Mouse (Mus musculus): ENCODE data around the gene Foxm1.
A peak's percentile ranks its signal among the peaks of the same experiment; 100 is the strongest.
"Not testable (repeated sequence)": the region's sequence is repeated elsewhere in the genome, so short reads cannot be mapped to it uniquely, and the experiment has no call there.

The Foxm1 gene

GRCm38 (mm10) chr6:128376371-128377085 is 13.8 kb downstream of the Foxm1 start:
- no peak for DNase-seq

GRCm38 (mm10) chr6:128379636-128380035 is 16.9 kb downstream of the Foxm1 start:
- DNase-seq: no peak

DNA sequence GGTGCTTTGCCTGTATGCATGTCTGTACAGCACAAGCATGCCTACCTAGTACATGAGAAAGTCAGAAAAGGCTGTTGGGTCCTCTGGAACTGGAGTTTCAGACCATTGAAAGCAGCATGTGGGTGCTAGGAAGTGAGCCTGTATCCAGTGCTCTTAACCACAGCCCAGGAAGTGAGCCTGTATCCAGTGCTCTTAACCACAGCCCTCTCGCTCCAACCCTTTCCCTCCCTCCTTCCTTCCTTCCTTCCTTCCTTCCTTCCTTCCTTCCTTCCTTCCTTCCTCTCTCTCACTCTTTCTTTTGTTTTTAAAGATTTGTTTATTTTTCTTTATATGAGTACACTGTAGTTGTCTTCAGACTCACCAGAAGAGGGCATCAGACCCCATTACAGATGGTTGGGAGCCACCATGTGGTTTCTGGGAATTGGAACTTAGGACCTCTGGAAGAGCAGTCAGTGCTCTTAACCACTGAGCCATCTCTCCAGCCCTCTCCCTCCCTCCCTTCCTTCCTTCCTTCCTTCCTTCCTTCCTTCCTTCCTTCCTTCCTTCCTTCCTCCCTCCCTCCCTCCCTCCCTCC is 17.9 kb downstream of the Foxm1 start:
- not testable (repeated sequence) for DNase-seq

DNA sequence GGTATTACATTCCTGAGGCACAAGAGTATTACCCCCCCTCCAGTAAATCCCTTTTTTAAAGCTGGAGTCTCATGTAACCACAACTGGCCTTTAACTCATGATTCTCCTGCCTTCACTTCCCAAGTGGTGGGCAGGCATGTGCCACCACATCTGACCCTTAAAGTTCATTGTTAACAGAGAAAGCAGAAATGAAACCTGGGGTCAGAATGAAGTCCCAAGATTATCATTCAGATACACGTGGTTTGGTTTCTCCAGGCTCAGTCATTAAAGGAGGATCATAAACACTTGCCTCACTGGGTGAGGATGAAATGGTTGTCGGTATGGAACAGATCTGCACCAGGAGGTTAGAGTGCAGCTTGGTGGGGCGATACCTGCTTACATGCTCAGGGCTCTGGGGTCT is 18.5 kb downstream of the Foxm1 start:
- no peak for DNase-seq

DNA sequence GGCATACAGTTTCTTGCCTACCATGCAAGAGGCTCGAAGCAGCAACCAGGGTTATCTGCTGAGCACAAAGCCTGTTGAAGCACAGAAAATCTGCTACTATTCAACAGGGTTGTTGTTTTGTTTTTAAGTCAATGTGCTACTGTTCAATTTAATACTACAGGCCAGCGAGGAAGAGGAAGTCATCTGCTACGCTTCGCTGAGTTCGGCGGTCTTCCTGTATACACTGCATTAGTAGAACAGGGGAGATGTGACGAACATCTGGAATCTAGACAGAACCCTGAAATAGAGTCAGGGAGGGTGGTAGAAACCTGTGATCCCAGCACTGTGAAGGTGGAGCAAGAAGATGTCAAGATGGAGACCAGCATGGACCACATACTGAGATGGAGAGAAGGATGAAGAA is 21.0 kb downstream of the Foxm1 start:
- DNase-seq: peak; percentile 45 to 59

- no peak for DNase-seq
Observed at GRCm38 (mm10) chr6:128385026-128385425, 22.3 kb downstream of the Foxm1 start.

DNA sequence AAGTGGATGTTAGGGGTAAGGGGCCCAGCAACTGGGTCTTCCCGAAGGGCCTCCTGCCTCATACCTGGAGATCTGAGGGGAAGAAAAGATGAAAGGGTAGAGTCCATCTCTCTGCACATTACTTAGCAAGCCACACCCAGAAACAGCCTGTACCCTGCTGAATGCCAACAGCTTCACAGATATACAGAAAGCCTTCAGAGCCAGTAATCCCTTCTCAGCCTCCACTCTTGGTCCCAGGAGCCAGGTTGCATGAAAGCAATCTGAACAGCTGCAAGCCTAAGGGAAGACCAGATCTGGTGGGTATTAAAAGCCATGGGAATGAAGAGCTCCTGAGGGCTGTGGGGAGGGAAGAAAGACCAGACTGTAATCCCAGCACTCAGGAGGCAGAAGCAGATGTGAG is 26.4 kb downstream of the Foxm1 start:
- DNase-seq: no peak

DNA sequence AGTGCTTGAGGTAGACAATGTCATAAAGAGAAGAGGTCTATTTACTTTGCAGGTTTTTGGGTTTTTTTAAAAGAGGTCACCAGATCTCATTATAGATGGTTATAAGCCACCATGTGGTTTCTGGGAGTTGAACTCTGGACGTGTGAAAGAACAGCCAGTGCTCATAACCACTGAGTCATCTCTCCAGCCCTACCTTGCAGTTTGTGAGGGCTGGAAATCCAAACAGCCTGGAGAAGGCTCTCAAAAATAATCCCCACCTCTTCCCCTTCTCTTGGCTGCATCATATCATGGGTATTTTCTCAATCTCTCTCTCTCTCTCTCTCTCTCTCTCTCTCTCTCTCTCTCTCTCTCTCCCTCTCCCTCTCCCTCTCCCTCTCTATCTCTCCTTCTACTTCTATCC is 27.9 kb downstream of the Foxm1 start:
- DNase-seq: no peak

- DNase-seq: no peak
Observed at GRCm38 (mm10) chr6:128397574-128398261, 35.0 kb downstream of the Foxm1 start.

DNA sequence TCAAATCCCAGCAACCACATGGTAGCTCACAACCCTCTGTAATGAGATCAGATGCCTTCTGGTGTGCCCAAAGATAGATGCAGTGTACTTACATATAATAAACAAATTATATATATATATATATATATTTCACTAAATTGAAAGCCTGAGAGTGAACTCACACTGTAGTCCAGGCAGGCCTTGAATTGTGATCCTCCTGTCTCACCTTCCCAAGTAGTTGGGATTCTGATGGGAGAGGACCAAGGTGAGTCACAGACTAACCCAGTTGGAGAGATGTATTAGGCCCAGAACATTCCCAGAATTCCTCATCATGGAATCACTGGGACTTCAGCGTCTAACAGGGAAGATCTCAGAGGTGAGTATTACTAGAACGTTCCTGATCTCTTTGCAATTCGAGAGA is 36.2 kb downstream of the Foxm1 start, which contains the start of gene Nrip2:
Gene Nrip2 (plus strand): TSS at position 301 of the 400 bp plus-strand sequence.
- DNase-seq: no peak

DNA sequence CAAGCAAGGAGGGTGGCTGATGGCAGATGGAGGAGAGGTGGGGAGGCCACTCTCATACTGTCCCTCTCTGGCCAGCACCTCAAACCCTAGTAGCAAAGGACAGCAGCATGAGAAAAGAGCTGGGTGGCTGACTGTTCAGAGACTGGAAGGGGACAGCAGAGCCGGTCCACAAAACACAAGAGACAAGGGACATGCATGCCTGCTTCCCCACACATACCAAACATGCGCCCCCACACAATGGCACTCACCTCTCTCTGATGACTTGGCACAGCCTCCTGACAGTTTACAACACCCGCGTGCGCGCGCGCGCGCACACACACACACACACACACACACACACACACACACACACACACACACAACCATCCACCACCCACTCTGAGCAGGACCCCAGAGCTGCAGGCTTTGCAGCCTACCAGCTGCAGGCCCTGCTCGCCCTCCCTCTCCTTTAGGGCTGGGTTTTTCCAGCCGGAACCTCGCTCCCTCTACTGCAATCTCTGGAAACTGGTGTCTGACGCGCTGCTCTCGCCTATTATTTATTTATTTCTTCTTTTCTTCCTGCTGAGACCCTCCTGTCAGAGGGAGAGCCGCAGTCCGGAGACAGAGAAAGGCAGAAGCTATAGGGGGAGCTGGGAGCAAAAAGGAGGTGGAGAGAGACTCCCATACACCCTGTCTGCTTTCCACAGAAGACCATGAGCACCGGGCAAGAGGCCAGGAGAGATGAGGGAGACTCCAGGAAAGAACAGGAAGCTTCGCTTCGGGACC is 36.8 kb downstream of the Foxm1 start:
- no peak for DNase-seq

- no peak for DNase-seq
Observed at GRCm38 (mm10) chr6:128404708-128405107, 41.9 kb downstream of the Foxm1 start.

DNA sequence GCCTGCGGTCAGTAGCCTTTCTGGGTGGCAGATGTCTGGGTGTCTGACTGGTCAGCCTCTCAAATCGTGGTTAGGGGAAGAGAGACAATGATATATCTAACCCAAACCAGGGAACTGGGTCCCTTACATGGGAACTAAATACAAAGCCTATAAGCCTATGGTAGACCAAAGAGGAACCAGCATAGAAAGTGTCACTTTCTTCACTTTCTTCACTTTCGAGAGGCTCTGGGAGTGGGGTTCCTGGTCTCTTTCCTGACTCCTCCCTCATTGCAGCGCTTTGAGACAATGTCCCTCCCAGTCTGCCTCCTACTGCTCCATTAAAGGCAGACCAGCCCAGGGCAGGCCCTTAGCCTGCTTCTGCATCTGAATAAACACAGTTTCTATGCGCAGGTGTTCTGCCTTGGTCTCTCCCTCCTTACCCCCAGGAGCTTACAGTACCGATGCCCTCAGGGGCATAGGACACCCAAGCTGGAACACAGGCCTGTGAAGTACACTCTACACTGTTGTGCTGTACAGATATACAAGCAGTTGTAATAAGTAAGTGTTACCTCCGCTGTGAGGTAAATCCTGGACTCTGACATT is 45.9 kb downstream of the Foxm1 start:
- no peak for DNase-seq

DNA sequence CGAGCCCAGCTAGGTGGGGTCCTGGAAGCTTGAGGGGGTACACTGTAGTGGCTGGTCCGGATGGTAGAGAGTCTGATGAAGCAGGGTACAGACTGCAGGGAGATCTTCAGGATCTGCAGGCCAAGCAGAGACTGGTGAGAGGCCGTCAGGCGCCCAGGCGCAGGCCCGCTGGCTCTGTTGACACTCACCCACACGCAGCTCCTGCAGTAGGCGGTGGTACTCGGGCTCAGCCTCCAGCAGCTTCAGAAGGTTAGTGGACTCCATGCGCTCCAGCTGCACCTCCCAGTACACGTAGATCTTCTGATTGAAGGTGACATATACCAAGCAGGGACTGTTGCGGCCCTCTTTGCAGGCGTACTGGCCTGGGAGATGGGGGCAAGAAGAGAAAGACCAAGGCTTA is 47.5 kb downstream of the Foxm1 start:
- no peak for DNase-seq

DNA sequence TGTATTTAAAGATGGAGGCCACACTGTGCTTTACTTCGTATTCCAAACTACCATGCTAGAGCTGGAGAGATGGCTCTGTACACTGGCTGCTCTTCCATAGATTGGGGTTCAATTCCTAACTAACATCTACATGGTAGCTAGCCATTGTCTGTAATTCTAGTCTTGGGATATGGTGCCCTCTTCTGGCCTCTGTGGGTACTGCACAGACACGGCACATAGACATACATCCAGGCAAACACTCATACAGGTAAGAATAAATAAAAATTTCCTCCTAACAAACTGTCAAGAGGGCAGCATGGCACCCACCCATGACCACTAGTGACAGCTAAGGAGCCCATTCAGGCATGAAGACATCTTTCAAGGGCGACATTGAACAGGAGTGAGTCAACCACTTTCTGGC is 48.3 kb downstream of the Foxm1 start:
- peak; percentile 48 to 84 for DNase-seq

- no peak for DNase-seq
Observed at GRCm38 (mm10) chr6:128416169-128416568, 53.4 kb downstream of the Foxm1 start.

- DNase-seq: no peak
Observed at GRCm38 (mm10) chr6:128418076-128418475, 55.3 kb downstream of the Foxm1 start.

GRCm38 (mm10) chr6:128421036-128421435 is 58.3 kb downstream of the Foxm1 start:
- no peak for DNase-seq

DNA sequence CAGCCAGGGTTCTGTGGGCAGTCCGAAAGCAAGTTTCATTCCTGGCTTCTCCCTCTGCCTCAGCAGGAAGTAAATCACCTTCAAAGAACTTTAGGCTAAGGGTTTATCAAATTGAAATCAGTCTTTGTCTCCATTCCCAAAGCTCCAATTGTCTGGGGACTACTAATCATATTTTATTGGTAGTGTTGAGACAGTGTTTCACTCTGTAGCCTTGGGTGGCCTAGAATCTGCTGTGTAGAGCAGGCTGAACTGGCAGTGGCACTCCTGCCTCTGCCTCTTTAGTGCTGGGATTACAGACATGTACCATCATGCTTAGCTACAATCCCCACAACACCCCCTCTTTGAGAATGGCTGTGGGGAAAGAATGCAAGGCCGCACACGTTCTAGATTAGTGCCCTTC is 58.7 kb downstream of the Foxm1 start:
- no peak for DNase-seq

DNA sequence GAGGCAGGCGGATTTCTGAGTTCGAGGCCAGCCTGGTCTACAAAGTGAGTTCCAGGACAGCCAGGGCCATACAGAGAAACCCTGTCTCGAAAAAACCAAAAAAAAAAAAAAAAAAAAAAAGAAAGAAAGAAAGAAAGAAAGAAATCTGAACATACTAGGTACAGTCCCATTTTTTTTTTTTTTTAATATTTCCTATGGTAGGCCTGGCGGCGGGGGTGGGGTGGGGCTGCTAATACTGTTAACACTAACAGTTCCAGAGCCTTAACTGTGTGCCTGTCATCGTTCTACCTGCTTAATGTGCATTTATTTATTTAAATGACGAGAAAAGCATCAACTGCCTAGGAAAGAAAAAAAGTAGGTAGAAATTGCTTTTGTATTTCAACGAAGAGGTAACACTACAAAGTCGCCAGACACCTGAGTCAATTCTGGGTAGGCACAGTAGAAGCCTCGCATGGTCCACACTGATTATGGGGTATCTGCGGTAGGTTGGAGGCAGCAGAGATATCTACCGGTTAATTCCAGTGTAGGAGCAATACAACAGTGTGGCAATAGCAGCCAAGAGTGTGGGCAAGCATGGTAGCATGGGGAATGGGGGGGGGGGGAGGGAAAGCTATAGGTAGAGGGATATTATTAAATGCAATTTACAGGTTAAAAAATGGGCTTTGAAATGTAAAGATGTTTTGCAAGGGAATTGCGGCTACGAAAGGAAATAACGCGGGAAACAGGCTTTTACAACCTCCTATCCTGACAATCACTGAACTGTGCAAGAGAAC is 60.9 kb downstream of the Foxm1 start:
- no peak for DNase-seq

- DNase-seq: peak; percentile 91 to 92
Observed at GRCm38 (mm10) chr6:128424269-128425019, 61.7 kb downstream of the Foxm1 start, which contains the start of gene Itfg2. TSS of gene Itfg2 (minus strand) at chr6:128424931.

Data from spleen, adult 18-20 months (tissue).